ENCODE assay signal across 18 mouse cellular contexts in the genomic region with DNA sequence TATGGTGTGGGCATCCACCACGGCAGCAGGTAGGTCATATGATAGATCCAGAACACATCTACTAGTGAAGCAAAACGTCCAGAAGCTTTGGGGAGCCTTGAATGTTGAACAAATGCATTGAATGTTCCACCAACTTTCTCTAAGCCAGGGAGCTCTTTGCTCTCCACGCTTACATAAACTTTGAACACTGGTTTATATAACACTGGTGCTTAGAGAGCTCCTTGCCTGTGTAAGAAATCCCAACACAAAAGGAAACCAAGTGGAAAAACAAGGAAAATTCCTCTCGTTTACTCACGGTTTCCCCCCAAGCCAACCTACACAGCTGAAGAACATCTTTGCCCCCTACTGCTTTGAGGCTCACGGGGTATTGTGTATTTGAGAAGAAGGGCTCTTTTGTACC.
DNase-seq lines count a peak whose midpoint lies in the region; ATAC-seq and TF ChIP-seq lines count a peak whose summit lies in the region.
"Had no signal": no experiment of that assay in that cellular context is flagged by ENCODE, and none has a peak within 500 bp of the region (broad histone marks: within the 10 kb centered on the region; RNA-seq: fewer than 3 reads in every experiment).

No protein-coding gene starts in this region.

- DNase-seq in frontal cortex, postnatal 14 days (ENCODE audit: low spot score in 2 of 2) = no peak
- no peak for DNase-seq in layer of hippocampus, adult 2 months (ENCODE audit: low spot score in 2 of 2)
- no peak for DNase-seq in layer of hippocampus, postnatal 10 days (ENCODE audit: low spot score in 2 of 2)
- no peak for DNase-seq in liver, embryonic 11.5 days (ENCODE audit: low spot score)
- DNase-seq: adrenal gland, adult 2 months; adrenal gland, postnatal 25 days; cerebellum, adult 2 months; cerebellum, postnatal 10 days; embryo, embryonic 11 days; gastrocnemius, postnatal 36 days; heart, adult 2 months; kidney, adult 18-20 months had no signal

- no peak overlapping the region for H3K9ac ChIP-seq in liver, embryonic 11.5 days (ENCODE audit: low read depth, low read length)
- H3K9ac ChIP-seq: embryonic facial prominence, embryonic 13.5 days; heart, embryonic 12.5 days; hindbrain, embryonic 15.5 days had no signal

- peak overlapping the region; percentile 80; the same call in 1 of the 2 replicates for H3K27ac ChIP-seq in layer of hippocampus, adult 2 months
- 0 out of 2 replicates have a peak overlapping the region, but pooled peaks have one; percentile 64 for H3K27ac ChIP-seq in cortical plate, adult 2 months (ENCODE audit: insufficient read depth, low read length)
- H3K27ac ChIP-seq in liver, embryonic 11.5 days (ENCODE audit: low read depth, low read length) = no peak overlapping the region
- H3K27ac ChIP-seq: embryonic facial prominence, embryonic 13.5 days had no signal

- H3K9me3 ChIP-seq in liver, embryonic 11.5 days (ENCODE audit: control insufficient read depth, low read length) = no peaks in the 10 kb centered on the region
- H3K9me3 ChIP-seq: embryonic facial prominence, embryonic 13.5 days; heart, embryonic 12.5 days; hindbrain, embryonic 15.5 days had no signal

- H3K4me2 ChIP-seq in liver, embryonic 11.5 days = no peak overlapping the region
- H3K4me2 ChIP-seq: embryonic facial prominence, embryonic 13.5 days; heart, embryonic 12.5 days; hindbrain, embryonic 15.5 days had no signal

- TF ChIP-seq CTCF in layer of hippocampus, adult 2 months (conservative IDR thresholded peaks at IDR 0.05) = no peak
- TF ChIP-seq CTCF in cortical plate, adult 2 months (IDR thresholded peaks at IDR 0.05; ENCODE audit: extremely low read depth, insufficient read depth, low read length) = no peak

- WGBS in liver, embryonic 11.5 days = 78% methylated on average over 6 of the region's 6 CpGs

- TF ChIP-seq POLR2A in cortical plate, adult 2 months (IDR thresholded peaks at IDR 0.05; ENCODE audit: extremely low read depth, insufficient read depth, low read length) = no peak

- no peaks in the 10 kb centered on the region for H3K27me3 ChIP-seq in liver, embryonic 11.5 days (replicated peaks; ENCODE audit: control insufficient read depth, insufficient read depth, low read length)
- H3K27me3 ChIP-seq: embryonic facial prominence, embryonic 13.5 days; heart, embryonic 12.5 days; hindbrain, embryonic 15.5 days had no signal

- H3K4me1 ChIP-seq in cortical plate, adult 2 months (ENCODE audit: control insufficient read depth, insufficient read depth, low read length) = 0 out of 2 replicates have a peak, but pooled peaks cover 1% of the 10 kb centered on the region
- no peaks in the 10 kb centered on the region for H3K4me1 ChIP-seq in liver, embryonic 11.5 days (replicated peaks; ENCODE audit: control insufficient read depth, insufficient read depth, low read length)

- no peak overlapping the region for H3K4me3 ChIP-seq in layer of hippocampus, adult 2 months
- no peak overlapping the region for H3K4me3 ChIP-seq in cortical plate, adult 2 months (ENCODE audit: insufficient read depth, low read length)
- H3K4me3 ChIP-seq in liver, embryonic 11.5 days (ENCODE audit: low read depth, low read length) = no peak overlapping the region
- H3K4me3 ChIP-seq: embryonic facial prominence, embryonic 13.5 days; heart, adult 2 months; heart, embryonic 12.5 days; hindbrain, embryonic 15.5 days had no signal

- peak; percentile 55 for ATAC-seq in frontal cortex, adult (ENCODE audit: low TSS enrichment)
- ATAC-seq in liver, embryonic 11.5 days (replicated peaks; ENCODE audit: low FRiP score) = no peak
- ATAC-seq: forebrain, embryonic 14.5 days had no signal

- no peaks in the 10 kb centered on the region for H3K36me3 ChIP-seq in liver, embryonic 11.5 days (ENCODE audit: control insufficient read depth, insufficient read depth, low read length)
- H3K36me3 ChIP-seq: embryonic facial prominence, embryonic 13.5 days; heart, embryonic 12.5 days; hindbrain, embryonic 15.5 days had no signal
